Mouse (Mus musculus): ENCODE data around the gene Kremen2.

Gene Kremen2

DNA sequence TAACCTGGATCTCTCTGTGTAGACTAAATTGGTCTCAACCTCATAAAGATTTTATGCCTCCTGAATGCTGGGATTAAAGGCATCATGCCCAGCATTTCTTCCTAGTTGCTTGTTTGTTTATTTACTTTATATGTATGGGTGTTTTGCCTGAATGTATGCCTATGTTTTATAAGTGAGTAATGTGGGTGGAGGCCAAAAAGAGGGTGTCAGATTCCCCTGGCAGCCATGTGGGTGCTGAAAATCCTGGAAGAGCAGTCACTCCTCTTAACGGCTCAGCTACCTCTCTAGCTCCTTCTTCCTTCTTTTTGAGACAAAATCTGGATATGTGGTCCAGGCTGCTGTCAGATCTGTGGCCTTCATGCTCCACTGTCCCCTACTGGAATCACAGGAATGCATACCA, 15.2 kb downstream of the Kremen2 start:
- DNase-seq (ENCODE audit: low spot score), result no peak

DNA sequence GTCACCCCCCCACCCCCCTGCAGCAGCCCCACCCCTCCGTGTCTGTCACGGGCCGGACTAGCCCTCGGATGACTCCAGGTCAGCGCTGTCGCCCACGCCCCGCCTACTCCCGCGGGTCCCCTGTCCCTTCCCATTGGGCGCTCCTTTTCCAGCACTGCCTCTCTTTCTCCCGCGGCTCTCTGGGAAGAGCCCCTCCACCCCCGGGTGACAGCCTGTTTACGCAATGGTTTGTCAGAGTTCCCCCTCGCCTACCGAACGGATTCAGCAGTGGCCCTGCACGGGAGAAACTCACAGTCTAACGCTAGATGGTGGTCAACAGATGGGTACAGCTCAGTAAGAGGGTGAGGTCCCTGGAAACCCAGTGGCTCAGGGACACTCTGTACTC, 18.9 kb downstream of the Kremen2 start:
- DNase-seq (ENCODE audit: low spot score), result peak; percentile 95

DNA sequence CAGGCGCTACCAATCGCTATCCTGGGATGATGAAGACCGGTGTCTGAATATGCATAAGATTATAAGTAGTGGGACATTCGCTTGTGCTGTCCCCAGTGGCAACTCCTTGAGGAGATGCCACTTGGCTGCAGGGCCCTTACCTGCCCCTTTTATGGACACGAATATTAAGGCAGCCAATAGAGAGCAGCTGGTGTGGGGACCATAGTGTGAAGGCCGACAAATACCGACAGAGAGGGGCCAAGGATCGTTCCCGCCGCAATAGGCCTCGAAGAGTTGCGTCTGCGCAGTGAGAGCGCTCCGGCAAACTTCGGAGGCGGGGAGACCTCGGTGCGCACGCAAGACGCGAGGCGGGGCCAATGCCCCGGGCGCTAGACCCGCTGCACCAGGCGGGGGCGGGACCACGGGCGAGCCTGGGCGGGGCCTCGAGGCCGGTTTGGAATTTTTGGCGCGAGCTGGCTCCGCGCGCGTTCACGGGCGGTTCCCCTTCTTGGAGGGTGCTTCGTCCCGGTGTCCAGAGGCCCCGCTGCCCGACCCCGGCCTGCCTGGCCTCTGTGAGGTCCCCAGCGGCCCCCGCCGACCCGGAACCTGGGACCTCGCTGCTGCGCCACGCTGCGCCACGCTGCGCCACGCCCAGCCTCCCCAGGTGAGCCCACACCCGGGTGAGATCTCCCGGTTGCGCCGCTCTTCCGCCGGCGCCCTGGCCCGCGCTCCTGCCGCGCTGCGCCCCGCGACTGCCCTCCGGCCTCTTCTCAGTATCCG, 19.5 kb downstream of the Kremen2 start, which contains the start of gene Pkmyt1:
Pkmyt1 (plus strand) TSS at position 338 of the 759 bp plus-strand sequence.
- peak; percentile 94 for DNase-seq (ENCODE audit: low spot score)

GRCm38 (mm10) chr17:23725477-23725876, 20.2 kb downstream of the Kremen2 start:
- no peak for DNase-seq (ENCODE audit: low spot score)

- DNase-seq (ENCODE audit: low spot score), result no peak
Measured at GRCm38 (mm10) chr17:23722376-23723125, 23.1 kb downstream of the Kremen2 start, which contains the start of gene 1520401A03Rik. Gene 1520401A03Rik (minus strand): TSS chr17:23722783.

- no peak for DNase-seq (ENCODE audit: low spot score)
Measured at GRCm38 (mm10) chr17:23721886-23722285, 23.7 kb downstream of the Kremen2 start.

DNA sequence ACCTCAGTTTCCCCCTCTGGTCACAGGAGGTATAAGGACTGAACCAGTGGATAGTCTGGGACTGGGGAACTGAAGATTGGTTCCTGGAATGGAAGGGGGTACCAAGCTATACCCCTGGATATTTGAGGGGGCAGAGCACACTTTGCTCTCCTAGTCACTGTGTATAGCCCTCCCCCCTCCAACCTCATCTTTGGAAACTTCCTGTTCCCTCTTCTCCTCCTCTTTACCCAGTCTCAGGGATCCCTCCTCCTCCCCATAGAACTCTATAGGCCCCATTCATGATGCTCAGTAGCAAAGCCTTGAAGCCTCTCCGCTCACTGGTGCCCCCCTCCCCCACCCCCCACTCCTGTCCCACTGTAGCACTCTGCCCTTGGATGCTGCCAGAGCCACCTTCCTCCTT, 26.2 kb downstream of the Kremen2 start:
- no peak for DNase-seq (ENCODE audit: low spot score)

GRCm38 (mm10) chr17:23717003-23717402, 28.6 kb downstream of the Kremen2 start:
- DNase-seq (ENCODE audit: low spot score), result no peak

GRCm38 (mm10) chr17:23706212-23706611, 39.4 kb downstream of the Kremen2 start:
- DNase-seq (ENCODE audit: low spot score), result peak; percentile 51

DNA sequence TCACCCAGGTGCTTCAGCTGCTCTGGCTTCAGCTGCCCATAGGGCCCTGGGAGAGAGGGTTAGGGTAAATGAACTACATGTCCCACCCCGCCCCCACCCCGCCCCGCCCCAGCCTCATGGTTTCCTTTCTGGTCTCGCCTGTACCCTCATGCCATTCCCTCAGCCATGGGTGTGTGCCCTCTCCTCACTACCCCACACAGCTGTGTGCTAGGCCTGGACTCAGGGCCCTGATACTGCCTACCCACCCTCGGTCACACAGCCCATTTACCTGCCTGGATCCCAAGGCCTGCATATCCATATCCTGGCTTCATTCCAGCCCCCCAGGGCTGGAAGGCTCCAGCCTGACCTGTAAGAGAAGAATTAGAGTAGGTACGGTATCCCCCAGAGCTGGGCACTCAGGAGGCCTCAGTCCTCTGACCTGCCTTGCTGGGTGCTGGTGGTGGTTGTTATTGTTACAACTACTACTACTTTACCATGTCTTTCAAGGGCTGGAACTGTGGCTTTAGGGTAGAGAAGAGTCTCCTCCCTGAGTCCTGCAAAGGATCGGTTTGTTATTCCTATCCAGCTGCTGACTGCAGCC, 40.0 kb downstream of the Kremen2 start:
- DNase-seq (ENCODE audit: low spot score), result no peak

GRCm38 (mm10) chr17:23704741-23705140, 40.9 kb downstream of the Kremen2 start:
- no peak for DNase-seq (ENCODE audit: low spot score)

DNA sequence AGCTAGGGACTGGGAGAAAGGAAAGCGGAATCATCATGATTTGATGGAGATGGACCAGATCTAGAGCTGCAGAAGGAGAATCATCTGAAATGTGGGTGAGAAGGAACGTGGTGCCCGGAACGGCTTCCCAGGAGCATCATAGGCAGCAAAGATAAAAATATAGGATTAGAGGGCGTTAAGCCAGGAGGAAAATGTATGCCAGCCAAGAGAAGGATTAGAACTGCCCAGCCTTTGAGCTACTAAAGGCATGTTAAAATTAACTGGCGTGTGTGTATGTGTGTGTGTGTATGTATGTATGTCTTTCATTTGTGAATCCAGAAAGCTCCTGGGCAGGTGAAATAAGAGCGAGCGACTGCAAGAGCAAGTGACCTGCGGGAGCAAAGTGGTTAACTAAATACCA, 42.3 kb downstream of the Kremen2 start:
- DNase-seq (ENCODE audit: low spot score), result no peak

GRCm38 (mm10) chr17:23700079-23700478, 45.6 kb downstream of the Kremen2 start:
- peak; percentile 81 for DNase-seq (ENCODE audit: low spot score)

DNA sequence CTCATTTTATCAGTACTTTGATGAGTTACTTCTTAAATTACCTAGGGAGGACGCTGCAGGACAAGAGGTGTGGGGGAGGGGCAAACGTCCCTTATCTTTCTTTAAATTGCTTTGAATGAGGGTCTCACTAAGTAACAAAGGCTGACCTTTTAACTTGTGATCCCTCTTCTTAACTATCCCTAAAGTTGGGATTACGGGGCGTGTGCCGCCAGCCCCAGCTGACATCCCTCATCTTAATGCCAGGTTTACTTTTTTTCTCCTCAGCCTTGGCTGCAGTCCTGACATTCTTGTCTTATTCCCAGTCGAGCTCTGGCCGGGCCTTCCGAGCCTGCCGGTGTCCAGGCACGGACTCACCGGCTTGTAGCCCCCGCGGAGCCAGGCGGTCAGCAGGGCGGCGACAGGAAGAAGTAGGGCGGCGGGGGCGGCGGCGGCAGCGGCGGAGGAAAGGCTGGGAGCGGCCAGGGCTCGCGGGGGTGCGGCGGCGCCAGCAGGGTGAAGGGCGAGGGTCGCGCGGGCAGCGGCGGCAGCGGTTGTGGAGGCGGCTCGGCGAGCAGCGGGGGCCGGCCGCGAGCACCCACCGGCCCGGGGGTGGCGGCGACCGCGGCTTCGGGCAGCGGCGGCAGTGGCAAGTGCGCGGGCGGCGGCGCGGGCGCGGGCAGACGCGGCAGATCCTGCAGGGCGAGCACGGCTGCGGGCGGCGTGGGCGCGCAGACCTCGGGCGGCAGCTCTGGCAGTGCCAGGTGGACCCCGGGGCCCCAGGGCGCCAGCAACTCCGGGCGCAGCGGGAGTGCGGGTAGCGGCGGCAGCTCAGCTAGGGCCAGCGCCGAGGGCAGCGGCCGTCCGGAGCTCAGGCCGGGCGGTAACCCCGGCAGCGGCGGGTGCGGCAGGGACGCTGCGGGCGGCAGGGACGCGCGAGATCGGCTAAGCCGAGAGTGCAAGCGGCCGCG, 46.2 kb downstream of the Kremen2 start:
- peak; percentile 32 for DNase-seq (ENCODE audit: low spot score)

- DNase-seq (ENCODE audit: low spot score), result no peak
Measured at GRCm38 (mm10) chr17:23695801-23696200, 49.8 kb downstream of the Kremen2 start.

DNA sequence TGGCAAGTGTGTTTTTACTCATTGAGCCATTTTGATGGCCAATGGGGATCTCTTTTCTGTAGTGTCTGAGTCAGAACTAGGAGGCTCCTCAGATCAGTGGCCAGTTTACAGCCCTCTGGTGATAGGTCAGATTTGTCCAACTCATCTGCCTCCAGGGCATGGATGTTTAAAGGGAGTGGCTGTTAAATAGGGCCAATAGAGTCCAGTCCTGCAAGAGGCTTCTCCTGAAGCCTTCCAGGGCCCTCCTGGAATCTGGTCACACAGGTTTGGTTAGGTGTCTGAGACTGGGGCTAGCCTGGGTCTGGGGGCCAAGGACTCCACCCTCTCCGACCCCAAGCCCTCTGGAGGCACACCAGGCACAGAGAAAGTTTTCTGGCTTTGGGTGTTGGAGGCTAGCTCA, 51.1 kb downstream of the Kremen2 start:
- no peak for DNase-seq (ENCODE audit: low spot score)

All from yolk sac, embryonic 10.5 days (tissue).